Mouse (Mus musculus) gastrocnemius, postnatal 14 days (tissue): ENCODE measurements around the gene Rb1. TPM values are rescaled to one million over a fixed set of nuclear protein-coding genes. Genes with fewer than 3 reads are reported as not detected.

Experiments
- DNase-seq: peaks from one replicate; pipeline ENCODE4 v3.0.0; 2021; ENCODE audit warnings: mixed read lengths
- intact Hi-C: fragments of 180-260 bp; cut with DNase I; formaldehyde crosslinking; loops from one replicate; pipeline ENCODE4 v1.15.1; 2025; ENCODE audit warnings: low total_unique reads
- total RNA-seq, 2 experiments: library from RNA; stranded (reverse); gene quantifications; 2 replicates each; pipeline ENCODE4 v1.2.3; 2021

Gene Rb1
- total RNA-seq, 2 experiments from 2014 or later: 18.1 to 20.2 TPM

DNA sequence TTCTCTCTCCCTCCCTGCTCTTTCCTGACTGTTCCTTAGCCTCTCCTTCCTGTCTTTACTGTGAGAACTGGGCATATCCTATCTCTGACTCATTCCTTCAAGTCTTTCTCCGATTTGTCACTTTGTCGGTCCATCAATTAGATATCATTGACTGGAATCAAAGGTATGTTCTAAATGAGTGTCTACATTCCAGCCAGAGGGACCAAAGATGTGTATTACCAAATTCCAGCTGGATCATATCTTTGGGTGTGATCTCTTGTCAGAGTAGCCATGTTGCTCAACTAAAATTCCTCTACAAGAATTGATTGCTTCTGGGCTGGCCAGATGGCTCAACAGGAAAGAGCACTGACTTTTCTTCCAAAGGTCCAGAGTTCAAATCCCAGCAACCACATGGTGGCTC is 32.0 kb downstream of the Rb1 start:
- DNase-seq: no peak
- intact Hi-C loops: no loop called here

DNA sequence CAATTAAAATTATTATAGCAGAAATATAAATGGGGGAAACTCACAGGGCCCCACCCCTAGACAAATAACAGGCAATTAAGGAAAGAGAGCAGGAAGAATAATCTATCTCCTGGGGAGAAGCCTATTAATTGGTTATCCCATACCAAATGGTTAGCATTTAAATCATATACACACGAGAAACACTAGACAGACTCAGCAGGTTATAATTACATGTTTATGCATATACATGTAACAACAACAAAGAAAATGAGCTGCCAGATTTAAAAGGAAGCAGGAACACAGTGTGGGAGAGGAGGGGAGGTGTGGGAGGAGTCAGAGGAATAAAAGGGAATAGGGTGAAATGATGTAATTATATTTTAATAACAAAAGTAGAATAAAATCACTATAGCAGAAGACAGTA is 33.2 kb downstream of the Rb1 start:
- intact Hi-C loops: no loop called here
- DNase-seq: no peak

DNA sequence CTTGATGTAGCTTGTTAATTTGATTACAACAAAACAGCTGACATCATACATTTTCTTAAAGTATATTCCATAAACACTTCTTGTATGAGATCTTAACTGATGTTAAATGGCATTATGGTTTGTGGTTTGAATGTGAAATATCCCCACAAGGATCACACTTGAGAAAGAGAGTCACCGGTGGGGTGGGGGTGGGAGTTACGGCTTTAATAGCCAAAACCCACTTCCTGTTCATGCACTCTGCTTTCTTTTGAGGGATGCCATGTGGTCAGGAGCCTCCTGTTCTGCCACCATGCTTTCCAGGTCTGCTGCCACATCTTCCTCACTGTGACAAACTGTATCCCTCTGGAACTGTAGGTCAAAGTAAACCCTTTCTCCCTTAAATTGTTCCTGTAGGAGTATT is 35.7 kb downstream of the Rb1 start:
- intact Hi-C loops: no loop called here
- DNase-seq: no peak

DNA sequence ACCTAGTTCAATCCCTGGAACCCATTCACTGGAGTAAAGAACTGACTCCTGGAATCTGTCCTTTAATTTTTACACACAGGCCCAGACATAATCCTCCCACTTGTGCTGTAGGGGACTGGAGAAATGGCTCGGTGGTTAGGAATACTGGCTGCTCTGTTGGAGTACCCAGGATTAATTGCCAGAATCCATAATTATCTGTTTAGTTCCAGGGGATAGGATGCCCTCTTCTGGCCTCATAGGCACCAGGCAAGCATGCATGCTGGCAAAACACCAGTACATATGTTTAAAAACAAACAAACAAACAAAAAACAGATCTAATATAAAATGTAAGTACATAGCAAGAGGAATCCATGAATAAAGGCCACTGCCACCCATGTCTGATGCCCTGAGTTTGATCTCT is 44.6 kb downstream of the Rb1 start:
- intact Hi-C loops: no loop called here

DNA sequence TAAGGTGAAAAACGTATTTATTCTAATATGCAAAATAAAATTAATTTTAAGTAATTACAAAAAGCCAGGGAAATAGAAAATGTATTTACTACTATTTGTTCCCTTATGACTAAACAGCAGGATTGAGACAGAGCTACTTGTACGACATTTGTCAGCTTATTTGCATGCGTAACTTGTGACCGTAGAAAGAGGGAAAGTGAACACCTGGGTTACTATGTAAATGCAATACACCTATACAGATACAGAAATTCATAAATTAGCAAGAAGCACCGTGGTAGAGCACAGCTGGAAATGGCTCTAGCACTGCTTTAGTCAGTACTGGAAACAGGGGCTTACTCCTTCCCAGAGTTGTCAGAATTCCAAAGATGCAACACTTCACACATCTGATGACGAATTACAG is 46.5 kb downstream of the Rb1 start:
- intact Hi-C loops: no loop called here
- DNase-seq: no peak

More for the DNA sequence above, 44.6 kb downstream of the Rb1 start:
- DNase-seq: no peak

DNA sequence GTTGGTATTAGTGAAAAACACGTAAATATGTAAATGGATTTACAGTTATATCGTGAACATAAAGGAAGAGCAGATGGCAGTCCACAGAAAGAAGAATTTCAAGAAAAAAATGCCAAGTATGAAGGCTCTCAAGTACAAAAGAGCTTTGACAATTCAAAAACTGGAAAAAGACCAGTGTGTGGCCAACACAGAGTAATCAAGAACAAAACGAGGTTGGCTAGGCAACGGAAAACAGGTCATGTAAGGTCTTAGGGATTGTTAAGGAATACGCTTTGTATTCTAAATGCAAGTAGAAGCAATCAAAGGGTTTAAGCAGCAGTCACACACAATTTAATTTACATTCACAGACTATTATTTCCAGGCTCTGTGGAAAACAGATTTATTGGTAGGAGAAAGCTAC is 53.8 kb downstream of the Rb1 start:
- intact Hi-C loops: no loop called here

DNA sequence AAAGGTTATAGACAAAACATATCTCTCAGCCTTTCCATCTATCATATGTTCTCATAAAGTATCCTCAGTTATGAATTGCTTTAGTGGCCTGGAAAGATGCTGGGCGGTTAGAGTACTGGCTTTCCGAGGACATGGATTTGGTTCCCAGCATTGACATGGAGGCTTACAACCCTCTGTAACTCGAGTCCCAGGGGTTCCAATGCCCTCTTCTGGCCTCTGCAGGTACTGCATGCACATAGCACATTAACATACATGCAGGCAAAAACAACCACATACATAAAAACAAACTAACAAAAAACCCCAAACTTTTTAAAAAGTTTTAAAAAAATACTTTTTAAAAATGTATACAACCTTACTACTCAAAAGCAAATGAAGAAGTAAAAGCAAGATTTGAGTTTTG is 59.5 kb downstream of the Rb1 start:
- DNase-seq: no peak
- intact Hi-C loops: no loop called here

More for the DNA sequence above, 53.8 kb downstream of the Rb1 start:
- no peak for DNase-seq

DNA sequence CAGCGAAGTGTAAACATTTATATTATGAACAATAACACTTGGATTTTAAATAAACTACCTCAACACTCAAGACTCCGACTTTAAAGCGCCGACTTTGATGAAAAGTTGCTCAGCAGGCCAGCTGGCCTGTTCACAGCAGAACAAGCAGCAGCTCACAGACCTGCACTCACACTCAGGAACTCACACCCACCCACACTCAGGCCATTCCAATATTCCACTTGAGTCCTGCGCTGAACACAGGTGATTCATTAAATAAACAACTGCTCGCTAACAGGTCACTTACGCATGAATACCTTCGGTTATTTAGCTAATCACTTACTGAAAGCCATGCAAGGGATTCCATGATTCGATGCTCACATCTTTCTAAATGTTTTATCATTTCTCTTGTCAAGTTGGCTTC is 63.4 kb downstream of the Rb1 start:
- intact Hi-C loops: no loop called here
- DNase-seq: no peak

DNA sequence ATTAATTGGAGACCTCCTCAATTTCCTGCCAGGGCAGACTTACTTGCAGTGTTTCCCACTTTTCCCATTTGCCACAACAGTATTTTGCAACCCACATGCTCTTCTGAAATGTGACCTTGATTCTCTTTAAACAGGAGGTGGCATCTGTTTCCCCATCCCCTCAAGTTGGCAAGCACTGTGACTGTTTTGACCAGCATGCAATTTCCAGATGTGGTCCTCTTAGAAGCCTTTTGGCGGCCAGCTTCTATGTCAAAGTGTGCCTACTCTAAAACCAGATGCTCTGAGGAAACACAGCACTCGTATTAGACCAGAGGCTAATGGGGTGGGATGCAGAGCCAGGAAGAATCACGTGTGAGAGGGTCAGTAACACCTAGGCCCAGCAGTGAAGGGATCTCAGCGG is 67.4 kb downstream of the Rb1 start:
- no peak for DNase-seq
- intact Hi-C loops: no loop called here

DNA sequence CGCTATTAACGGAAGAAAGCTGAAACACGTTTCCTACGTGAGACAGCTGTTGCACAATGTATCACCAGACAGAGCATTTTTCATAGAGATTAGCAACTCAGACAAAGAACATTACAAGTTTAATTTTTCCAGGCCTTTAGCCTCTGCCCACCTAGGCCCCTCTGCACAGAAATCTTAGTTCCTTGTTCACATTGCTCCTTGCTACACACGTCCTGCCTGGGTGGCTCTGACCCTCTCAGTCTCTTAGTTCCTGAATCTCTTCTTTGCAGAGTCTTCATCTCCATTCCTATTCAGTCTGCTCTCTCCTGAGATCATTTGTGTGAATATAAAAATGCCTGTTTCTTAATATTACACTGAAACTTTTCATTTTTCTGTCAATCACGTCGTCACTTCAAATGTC is 68.3 kb downstream of the Rb1 start:
- intact Hi-C loops: no loop called here
- DNase-seq: no peak

DNA sequence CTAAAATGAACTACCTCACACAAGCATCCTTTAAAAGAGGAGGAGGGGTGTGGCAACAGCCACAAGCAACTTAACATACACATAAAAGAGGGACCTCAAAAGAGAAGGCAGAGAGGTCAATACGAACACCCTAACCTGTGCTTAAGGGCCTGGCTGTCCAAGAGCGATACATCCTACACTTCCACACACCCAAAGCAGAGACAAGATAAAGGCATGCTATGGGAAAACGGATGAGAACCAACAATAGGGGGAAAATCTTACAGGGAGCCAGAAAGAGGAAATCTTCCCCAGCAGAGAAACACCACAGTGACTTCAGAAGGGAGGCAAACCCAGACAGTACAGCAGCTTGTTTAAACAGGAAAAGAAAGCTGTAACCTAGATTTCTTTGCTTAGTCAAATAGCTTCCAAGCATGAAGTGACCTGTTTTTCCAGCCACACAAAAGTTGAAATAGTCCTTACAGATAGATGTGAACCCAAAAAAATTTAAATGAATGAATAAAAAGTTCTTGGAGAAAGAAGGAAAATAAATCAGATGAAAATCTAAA is 70.1 kb downstream of the Rb1 start:
- no peak for DNase-seq
- intact Hi-C loops: no loop called here

DNA sequence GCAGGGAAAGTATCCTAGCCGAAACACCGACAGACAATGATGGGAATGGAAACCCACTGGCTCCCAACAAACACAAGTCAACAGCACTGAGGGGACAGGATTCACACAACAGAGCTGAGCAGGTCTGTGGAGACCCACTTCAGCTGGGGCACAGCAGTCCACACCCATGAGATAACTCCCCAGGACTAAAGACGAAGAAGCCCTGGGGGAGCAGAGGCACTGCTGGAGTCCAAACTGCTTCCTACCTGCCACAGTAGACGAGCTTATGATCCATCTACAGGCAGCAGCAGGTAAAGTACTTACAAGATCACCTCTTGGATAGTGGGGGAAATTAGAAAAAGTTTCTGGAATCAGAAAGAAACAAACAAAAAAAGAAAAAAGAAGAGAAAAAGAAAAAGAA is 71.2 kb downstream of the Rb1 start:
- no peak for DNase-seq
- intact Hi-C loops: no loop called here

DNA sequence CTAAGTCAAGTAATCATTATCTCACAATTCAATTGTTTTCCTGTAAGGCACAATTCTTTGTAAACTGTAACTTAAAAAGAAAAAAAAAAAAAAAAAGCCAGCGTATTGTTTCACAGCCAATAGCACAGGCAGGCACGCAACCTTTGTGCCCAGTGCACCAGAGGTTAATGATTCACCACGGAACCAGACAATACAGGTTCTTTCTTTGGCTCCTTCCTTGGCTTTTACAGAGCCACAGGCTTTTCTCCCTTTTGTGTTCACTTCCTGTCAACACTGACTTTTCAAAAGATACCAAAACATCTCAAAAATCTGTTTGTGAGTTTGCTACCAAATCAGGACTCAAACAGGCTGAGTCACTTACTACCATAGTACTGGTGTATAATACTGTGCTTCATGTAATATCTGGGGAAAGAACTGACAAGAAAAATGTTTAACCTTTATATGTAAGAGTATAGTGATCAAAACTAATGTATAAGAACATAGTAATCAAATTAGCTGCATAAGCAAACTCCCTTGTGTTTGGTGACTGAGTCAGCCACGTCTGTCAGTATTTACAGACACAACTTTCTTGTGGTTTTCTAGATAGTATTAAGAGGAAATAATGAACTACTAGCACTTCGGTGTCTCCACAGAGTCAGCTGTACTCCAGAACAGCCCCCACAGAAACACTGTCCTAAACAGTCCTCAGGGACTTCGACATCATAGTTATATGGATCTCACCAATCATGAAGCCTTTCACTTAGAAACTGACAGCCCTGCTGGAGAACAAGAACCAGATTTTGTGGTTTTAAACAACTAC is 72.0 kb downstream of the Rb1 start:
- intact Hi-C loops: no loop called here
- DNase-seq: no peak

DNA sequence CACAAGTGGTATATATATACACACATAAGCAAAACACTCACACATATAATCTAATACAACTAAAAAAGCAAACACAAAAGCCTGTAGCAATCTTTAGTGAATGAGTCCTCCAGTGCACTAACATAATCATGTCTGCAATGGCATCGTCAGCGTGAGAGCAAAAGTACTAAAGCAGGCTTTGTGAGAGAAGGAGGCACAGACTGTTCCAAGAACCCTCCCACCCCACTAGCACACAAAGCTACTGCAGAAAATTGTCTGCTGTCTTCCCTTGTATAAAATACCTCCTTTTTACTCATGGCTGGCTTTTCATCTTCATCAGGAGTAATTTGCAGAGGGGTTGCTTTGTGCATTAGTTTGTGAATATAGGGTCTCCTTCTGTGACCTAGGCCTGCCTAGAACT is 73.3 kb downstream of the Rb1 start:
- intact Hi-C loops: no loop called here
- DNase-seq: no peak

DNA sequence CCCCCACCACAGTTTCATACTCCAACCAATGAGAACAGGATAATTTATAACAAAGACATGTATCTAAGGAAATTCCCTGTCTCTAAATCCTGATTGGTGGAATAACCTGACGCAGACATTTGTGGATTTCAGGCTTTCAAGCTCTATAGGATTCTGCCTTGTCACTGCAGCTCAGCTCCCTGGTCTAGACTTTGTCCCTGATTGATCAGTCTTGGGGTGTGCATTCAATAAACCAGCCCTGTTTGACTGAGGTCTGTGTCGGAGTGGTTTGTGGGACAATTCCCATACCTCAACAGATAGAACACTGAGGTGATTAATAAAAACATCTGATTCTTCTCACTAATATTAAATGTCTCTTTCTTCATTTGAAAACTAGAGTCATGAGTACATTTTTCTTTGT is 75.6 kb downstream of the Rb1 start:
- no peak for DNase-seq
- intact Hi-C loops: no loop called here

DNA sequence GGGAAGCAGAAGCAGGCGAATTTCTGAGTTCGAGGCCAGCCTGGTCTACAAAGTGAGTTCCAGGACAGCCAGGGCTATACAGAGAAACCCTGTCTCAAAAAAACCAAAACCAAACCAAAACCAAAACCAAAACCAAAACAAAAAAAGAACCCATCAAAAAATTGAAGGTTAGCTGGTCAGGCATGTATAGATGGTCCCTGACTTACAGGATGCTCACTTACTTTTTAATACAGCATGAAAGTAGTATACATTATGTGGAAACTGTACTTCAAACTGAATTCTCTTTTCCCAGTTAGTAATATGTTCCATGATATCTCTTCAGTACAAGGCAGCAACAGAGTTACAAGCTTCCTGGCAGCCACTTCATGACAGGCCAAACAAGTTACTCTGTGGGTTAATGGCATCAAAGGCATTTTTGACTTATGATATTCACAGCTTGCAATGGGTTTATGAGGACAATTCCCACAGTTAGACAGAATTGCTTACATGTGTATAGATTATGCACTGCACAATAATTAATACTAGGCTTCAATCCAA is 81.5 kb downstream of the Rb1 start:
- DNase-seq: no peak
- intact Hi-C loops: no loop called here

DNA sequence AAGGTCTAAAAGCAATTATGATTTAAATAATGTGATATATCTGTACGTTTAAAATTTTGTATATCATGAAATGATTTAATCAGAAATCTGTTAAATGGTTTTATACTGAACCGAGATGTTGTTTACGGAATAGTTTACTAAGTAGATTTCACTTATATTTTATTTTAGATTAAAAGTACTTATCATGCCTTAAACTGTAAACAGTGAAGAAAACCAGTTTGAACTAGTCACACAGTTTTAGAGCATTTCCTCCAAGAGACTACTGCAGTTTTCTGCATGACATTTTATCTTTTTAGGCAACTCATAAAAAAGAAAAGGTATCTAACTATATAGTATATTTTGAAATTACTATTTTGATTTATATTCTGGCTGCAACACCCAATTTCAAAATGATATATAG is 85.8 kb downstream of the Rb1 start:
- intact Hi-C loops: no loop called here

DNA sequence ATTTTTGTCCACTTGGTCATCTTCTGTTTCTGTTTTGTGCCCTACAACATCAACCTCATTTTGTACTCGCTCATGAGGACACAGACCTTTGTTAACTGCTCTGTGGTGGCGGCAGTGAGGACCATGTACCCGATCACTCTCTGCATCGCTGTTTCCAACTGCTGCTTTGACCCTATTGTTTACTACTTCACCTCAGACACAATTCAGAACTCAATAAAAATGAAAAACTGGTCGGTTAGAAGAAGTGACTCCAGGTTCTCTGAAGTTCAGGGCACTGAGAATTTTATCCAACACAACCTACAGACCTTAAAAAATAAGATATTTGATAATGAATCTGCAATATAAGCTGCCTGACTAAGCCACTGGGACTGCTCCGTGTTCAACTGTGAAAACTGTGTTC is 86.3 kb downstream of the Rb1 start:
- no peak for DNase-seq
- intact Hi-C loops: no loop called here

More for the DNA sequence above, 85.8 kb downstream of the Rb1 start:
- DNase-seq: no peak

DNA sequence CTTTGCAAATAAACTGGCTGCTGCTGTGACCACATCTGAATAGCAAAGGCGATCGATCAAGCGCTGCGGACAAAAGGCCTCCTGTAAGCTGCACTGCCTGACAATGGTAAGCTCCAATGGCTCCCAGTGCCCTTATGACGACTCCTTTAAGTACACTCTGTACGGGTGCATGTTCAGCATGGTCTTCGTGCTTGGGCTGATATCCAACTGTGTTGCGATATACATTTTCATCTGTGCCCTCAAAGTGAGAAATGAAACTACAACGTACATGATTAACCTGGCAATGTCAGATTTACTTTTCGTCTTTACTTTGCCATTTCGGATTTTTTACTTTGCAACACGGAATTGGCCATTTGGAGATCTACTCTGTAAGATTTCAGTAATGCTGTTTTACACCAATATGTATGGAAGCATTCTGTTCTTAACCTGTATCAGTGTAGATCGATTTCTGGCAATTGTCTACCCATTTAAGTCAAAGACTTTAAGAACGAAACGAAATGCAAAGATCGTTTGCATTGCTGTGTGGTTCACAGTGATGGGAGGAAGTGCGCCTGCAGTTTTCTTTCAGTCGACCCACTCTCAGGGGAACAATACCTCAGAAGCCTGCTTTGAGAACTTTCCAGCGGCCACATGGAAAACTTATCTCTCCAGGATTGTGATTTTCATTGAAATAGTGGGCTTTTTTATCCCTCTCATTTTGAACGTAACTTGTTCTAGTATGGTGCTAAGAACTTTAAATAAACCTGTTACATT is 86.9 kb downstream of the Rb1 start:
- no peak for DNase-seq
- intact Hi-C loops: no loop called here

DNA sequence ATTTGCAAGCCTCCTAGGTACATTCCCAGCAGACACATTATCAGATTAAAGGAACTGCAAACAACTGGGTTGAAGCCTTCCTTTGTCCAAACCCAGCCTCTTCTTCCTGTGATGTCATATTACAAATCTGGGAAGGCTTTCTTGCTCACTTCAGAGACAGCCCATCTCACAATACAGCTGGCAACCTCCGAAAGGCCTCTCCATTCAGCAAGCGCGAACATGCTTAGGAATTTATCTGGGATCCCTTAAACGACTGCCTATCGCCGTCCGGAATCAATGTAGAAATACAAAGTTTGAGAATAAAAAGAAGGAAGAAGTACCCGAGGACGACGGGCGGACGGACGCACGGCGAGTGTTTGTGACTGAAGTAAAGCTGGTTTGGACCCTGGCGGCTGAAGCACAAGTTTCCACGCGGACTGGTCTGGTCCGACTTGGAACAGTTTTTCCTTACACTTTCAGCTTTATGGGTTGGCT is 87.7 kb downstream of the Rb1 start, which contains the start of gene Lpar6:
TSS of gene Lpar6 (plus strand) at position 48 of the 474 bp plus-strand sequence.
- intact Hi-C loops: no loop called here

More for the DNA sequence above, 87.7 kb downstream of the Rb1 start, which contains the start of gene Lpar6:
- DNase-seq: peak; percentile 30
